Mouse (Mus musculus) intestine, embryonic 14.5 days (tissue): ENCODE results near the gene Prkci. TPM values are rescaled to one million over a fixed set of nuclear protein-coding genes. Genes with fewer than 3 reads are reported as not detected.

ENCODE experiments used
- ATAC-seq: fragments of 200-750 bp; cut with Nextera tagmentation; replicated peaks from 2 replicates; pipeline ENCODE4 v1.8.0; 2017; ENCODE audit warnings: low read depth, moderate number of reproducible peaks, moderate TSS enrichment, moderate library complexity; ENCODE audit not compliant: low FRiP score, low TSS enrichment
- DNase-seq: peaks from one replicate; pipeline ENCODE4 v3.0.0-alpha.2; 2018; ENCODE audit warnings: low spot score
- H3K27ac ChIP-seq: fragments of 300-500 bp; sonication (generic); 2 replicates; pipeline ENCODE4 v1.5.1; 2014; ENCODE audit warnings: low read depth, mild to moderate bottlenecking, control low read depth
- H3K27me3 ChIP-seq: fragments of 300-500 bp; sonication (generic); replicated peaks from 2 replicates; pipeline ENCODE4 v1.6.1; 2014; ENCODE audit warnings: low read length, control low read depth; ENCODE audit not compliant: control insufficient read depth, insufficient read depth
- H3K36me3 ChIP-seq: fragments of 300-500 bp; sonication (generic); 2 replicates; pipeline ENCODE4 v1.6.1; 2014; ENCODE audit warnings: low read length, control low read depth; ENCODE audit not compliant: control insufficient read depth, insufficient read depth
- H3K4me1 ChIP-seq: fragments of 300-500 bp; sonication (generic); replicated peaks from 2 replicates; pipeline ENCODE4 v1.6.1; 2014; ENCODE audit warnings: low read length, control low read depth, mixed read lengths; ENCODE audit not compliant: control insufficient read depth, insufficient read depth
- H3K4me2 ChIP-seq: fragments of 300-500 bp; sonication (generic); 2 replicates; pipeline ENCODE4 v1.6.1; 2014; ENCODE audit warnings: low read length
- H3K4me3 ChIP-seq: fragments of 300-500 bp; sonication (generic); 2 replicates; pipeline ENCODE4 v1.5.1; 2014; ENCODE audit warnings: low read depth, low read length, control low read depth, mixed read lengths
- H3K9ac ChIP-seq: fragments of 300-500 bp; sonication (generic); 2 replicates; pipeline ENCODE4 v1.6.1; 2014; ENCODE audit warnings: mild to moderate bottlenecking, low read length
- H3K9me3 ChIP-seq: fragments of 300-500 bp; sonication (generic); 2 replicates; pipeline ENCODE4 v1.6.1; 2016; ENCODE audit warnings: low read length, control low read depth; ENCODE audit not compliant: control insufficient read depth
- WGBS: fragments of 180-500 bp; shearing (Covaris S2); extraction: QIAGEN DNeasy Blood & Tissue Kit; methylation state at CpG from one replicate; pipeline ENCODE4 v1.1.7; 2014; 5-methylcytosine and 5-hydroxymethylcytosine counted together
- polyA plus RNA-seq: library from polyadenylated mRNA; unstranded; fragments of >200 nt; fragmentation: Nextera tagmentation; extraction: Ambion mirVana; gene quantifications from 2 replicates; pipeline ENCODE4 v1.2.1, GENCODE M21; 2014

Prkci gene
- polyA plus RNA-seq, 1 experiment from 2014 or later = 48.0 TPM

GRCm38 (mm10) chr3:31093627-31094351 is 98.2 kb downstream of the Prkci start:
- ATAC-seq (peak; percentile 50), DNase-seq (peak; percentile 85)
- Histone ChIP-seq H3K9me3 (no peaks in the 10 kb centered on the region), H3K27me3 (no peaks in the 10 kb centered on the region), H3K9ac (peak overlapping the region; percentile 79), H3K36me3 (peaks cover 11% of the 10 kb centered on the region), H3K4me2 (peak overlapping the region; percentile 73), H3K4me3 (peak overlapping the region; percentile 63), H3K4me1 (peaks cover 29% of the 10 kb centered on the region), H3K27ac (peak overlapping the region; percentile 99)
- under 1% methylated on average over 50 of the region's 58 CpGs for WGBS

- under 1% methylated on average over 41 of the region's 109 CpGs for WGBS
- peaks cover 30% of the 10 kb centered on the region for H3K4me1 ChIP-seq
- H3K9ac ChIP-seq = peak within 1 kb of the TSS; percentile 79
- DNase-seq = peak; percentile 94
- ATAC-seq = peak; percentile 96
- H3K4me3 ChIP-seq = peak within 1 kb of the TSS; percentile 63
- H3K4me2 ChIP-seq = peak within 1 kb of the TSS; percentile 73
- H3K27ac ChIP-seq = peak within 1 kb of the TSS; percentile 99
- peaks cover 11% of the 10 kb centered on the region for H3K36me3 ChIP-seq
- H3K27me3 ChIP-seq = no peaks in the 10 kb centered on the region
- H3K9me3 ChIP-seq = no peaks in the 10 kb centered on the region
These were observed 99.1 kb downstream of the Prkci start, which contains the start of gene Skil for GRCm38 (mm10) chr3:31094531-31095178. Gene Skil (plus strand): TSS chr3:31095058.

GRCm38 (mm10) chr3:31095179-31095490 is 99.6 kb downstream of the Prkci start:
- peak; percentile 32 for ATAC-seq

GRCm38 (mm10) chr3:31095491-31096154 is 100.1 kb downstream of the Prkci start:
- no peaks in the 10 kb centered on the region for H3K9me3 ChIP-seq
- WGBS = under 1% methylated on average over 33 of the region's 33 CpGs
- H3K4me3 ChIP-seq = peak overlapping the region; percentile 63
- peak overlapping the region; percentile 79 for H3K9ac ChIP-seq
- H3K4me1 ChIP-seq = peaks cover 36% of the 10 kb centered on the region
- peak overlapping the region; percentile 99 for H3K27ac ChIP-seq
- no peaks in the 10 kb centered on the region for H3K27me3 ChIP-seq
- H3K36me3 ChIP-seq = peaks cover 11% of the 10 kb centered on the region
- H3K4me2 ChIP-seq = peak overlapping the region; percentile 73
- DNase-seq = peak; percentile 76
- peak; percentile 4; the same call in 1 of the 2 replicates for ATAC-seq

More at GRCm38 (mm10) chr3:31095179-31095490, 99.6 kb downstream of the Prkci start:
- Histone ChIP-seq H3K36me3 (peaks cover 11% of the 10 kb centered on the region), H3K4me1 (peaks cover 34% of the 10 kb centered on the region), H3K27ac (peak overlapping the region; percentile 99), H3K9ac (peak overlapping the region; percentile 79), H3K9me3 (no peaks in the 10 kb centered on the region), H3K4me3 (peak overlapping the region; percentile 63), H3K4me2 (peak overlapping the region; percentile 73), H3K27me3 (no peaks in the 10 kb centered on the region)
- no peak for DNase-seq
- 2% methylated on average over 36 of the region's 39 CpGs for WGBS

- H3K4me1 ChIP-seq = peaks cover 36% of the 10 kb centered on the region
- H3K9me3 ChIP-seq = no peaks in the 10 kb centered on the region
- peaks cover 11% of the 10 kb centered on the region for H3K36me3 ChIP-seq
- DNase-seq = no peak
- H3K27me3 ChIP-seq = no peaks in the 10 kb centered on the region
- H3K27ac ChIP-seq = peak overlapping the region; percentile 99
- H3K4me2 ChIP-seq = peak overlapping the region; percentile 73
- H3K9ac ChIP-seq = peak overlapping the region; percentile 79
- peak overlapping the region; percentile 63 for H3K4me3 ChIP-seq
- WGBS = 36% methylated on average over 10 of the region's 10 CpGs
- ATAC-seq = no peak
These were observed 100.9 kb downstream of the Prkci start for GRCm38 (mm10) chr3:31096155-31097101.

GRCm38 (mm10) chr3:31097102-31097720 is 101.7 kb downstream of the Prkci start:
- H3K9ac ChIP-seq = no peak overlapping the region
- WGBS = 81% methylated on average over 13 of the region's 13 CpGs
- H3K36me3 ChIP-seq = peaks cover 11% of the 10 kb centered on the region
- no peaks in the 10 kb centered on the region for H3K27me3 ChIP-seq
- H3K4me1 ChIP-seq = peaks cover 36% of the 10 kb centered on the region
- no peak for DNase-seq
- H3K9me3 ChIP-seq = no peaks in the 10 kb centered on the region
- H3K4me3 ChIP-seq = no peak overlapping the region
- H3K4me2 ChIP-seq = peak overlapping the region; percentile 2; the same call in 1 of the 2 replicates
- H3K27ac ChIP-seq = no peak overlapping the region
- ATAC-seq = no peak

- DNase-seq (no peak), ATAC-seq (no peak)
- Histone ChIP-seq H3K36me3 (peaks cover 11% of the 10 kb centered on the region), H3K9ac (no peak overlapping the region), H3K4me2 (peak overlapping the region; percentile 2; the same call in 1 of the 2 replicates), H3K4me3 (no peak overlapping the region), H3K9me3 (no peaks in the 10 kb centered on the region), H3K27me3 (no peaks in the 10 kb centered on the region), H3K27ac (no peak overlapping the region), H3K4me1 (peaks cover 32% of the 10 kb centered on the region)
- WGBS = 64% methylated on average over 11 of the region's 11 CpGs
These were observed 102.4 kb downstream of the Prkci start for GRCm38 (mm10) chr3:31097976-31098375.
